Mouse (Mus musculus): ENCODE data around the gene Stk17b. TPM values are rescaled to one million over a fixed set of nuclear protein-coding genes. Genes with fewer than 3 reads are reported as not detected.
"Not testable (repeated sequence)": the region's sequence is repeated elsewhere in the genome, so short reads cannot be mapped to it uniquely, and the experiment has no call there.

The Stk17b gene
- total RNA-seq, 4 experiments from 2014 or later = 6.3 to 7.3 (median 6.8) TPM

DNA sequence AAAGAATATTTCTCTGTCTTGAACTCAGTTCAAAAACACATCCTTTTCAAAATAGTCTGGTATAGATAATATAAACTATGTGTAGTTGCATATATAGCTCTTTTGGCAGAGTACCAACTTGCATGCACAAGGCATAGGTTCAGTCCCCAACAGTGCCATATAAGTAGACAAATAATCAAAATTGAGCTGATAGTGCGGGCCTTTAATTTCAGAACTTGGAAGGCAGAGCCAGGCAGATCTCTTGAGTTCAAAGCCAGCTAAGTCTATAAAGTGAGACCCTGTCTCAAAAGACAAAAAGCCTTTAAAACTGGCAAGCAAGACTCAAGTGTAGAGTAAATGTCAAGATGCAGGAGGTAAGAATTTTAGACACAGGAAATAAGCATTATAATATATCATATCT is 2.1 kb downstream of the Stk17b start:
- no peak for DNase-seq (ENCODE audit: low spot score in 2 of 2)

DNA sequence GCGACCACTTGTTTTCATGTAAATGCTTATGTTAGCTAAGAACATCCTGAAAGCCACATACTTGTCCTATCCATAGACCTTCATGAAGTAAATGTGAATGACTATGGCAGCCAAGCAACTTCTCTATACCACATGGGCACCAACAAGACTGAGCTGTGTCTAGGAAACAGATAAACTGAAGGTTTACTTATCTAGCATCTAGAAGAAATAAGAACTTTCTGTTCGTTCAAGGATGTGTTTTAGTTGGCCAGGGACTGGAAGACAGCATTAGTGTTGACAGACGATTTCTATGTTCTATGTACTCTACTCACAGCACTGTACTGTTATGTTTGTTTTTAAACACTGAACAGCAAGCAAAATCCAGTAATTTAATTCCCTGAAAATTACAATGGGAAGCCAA is 2.9 kb downstream of the Stk17b start:
- no peak for DNase-seq (ENCODE audit: low spot score in 2 of 2)

DNA sequence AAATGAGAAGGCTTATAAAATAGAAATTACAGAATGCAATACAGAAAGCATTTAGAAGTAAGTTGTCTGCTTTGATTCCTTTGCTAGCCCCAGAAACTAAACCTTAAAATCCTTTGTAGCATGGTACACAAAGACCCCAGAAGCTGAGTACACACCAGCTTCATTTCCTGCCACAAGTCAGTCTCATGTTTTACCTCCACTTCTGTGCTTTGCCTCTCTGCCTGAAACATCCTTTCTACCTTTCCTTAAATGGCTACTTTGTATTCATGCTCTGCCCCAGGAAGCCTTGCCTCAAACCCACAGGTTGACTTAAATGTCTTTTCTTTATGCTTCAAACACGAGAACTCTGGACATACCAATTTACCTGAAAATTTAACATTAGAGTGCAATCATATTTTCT is 3.7 kb downstream of the Stk17b start:
- DNase-seq (ENCODE audit: low spot score in 2 of 2) = no peak

DNA sequence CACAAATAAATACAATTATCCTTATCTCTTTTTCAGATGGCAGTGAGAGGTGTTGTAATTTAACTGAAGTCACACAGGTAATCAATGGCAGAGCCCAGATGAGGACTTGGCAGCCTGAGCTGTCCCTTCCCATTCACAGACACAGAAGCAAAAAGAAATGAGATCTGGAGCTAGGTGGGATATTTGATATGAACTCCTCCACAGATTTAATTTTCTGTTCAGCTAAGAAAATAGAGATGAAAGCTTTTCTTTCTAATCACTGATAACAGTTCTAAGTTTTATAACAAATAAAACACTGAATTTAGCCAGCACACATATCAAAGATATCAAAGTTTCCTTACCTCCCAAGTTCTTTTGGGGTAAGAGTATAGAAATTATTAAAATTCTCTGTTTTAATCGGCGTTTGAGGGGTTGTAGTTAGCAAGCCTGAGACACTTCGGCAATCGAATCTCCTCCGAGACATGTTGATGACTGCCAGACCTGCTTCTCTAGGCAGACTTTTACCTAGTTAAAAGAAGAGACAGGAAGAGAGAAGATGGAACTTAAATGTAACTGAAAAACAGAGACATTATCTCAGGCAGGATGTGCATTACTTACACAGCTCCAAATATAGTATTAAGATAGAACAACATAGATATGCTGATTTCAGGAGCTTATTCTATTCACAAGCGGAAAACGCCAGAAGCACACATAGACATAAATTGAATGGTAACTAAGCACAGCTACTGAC is 8.7 kb downstream of the Stk17b start:
- DNase-seq (ENCODE audit: low spot score in 2 of 2) = no peak

DNA sequence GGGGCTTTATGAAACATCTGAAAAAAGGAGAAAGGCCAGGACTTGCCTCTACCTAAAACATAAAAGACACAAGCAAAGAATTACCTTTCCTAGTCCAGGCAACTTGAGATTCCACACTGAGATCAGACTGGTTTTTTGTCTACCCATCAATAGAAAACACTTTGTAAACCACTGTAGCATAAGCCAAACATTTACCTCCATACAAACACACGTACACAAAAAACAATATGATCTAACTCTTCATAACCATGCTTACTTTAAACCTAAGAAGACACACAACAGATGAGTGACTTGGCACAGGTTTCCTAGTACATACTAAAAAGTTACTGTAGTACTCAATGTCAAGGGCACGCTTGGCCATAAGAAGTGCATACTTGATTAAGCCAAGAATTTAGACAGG is 9.5 kb downstream of the Stk17b start:
- DNase-seq (ENCODE audit: low spot score in 2 of 2) = no peak

DNA sequence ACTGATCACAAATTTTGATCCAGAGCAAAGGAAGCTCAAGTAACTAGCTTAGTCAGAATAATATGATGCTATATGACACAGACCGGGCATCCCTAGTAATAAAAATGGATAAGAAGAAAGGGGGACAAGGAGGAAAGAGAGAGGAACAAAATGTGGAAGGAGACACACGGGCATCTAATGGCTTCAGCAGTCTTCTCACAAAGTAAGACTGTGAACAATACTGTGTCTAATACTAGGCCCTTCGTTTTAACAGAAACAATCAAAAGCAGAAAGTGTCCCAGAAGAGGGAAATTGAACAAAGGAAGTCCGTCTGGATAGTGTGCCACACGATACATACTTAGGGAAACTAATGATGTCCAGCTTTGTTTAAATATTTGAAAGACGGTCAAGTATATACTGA is 10.0 kb downstream of the Stk17b start:
- DNase-seq (ENCODE audit: low spot score in 2 of 2) = no peak

DNA sequence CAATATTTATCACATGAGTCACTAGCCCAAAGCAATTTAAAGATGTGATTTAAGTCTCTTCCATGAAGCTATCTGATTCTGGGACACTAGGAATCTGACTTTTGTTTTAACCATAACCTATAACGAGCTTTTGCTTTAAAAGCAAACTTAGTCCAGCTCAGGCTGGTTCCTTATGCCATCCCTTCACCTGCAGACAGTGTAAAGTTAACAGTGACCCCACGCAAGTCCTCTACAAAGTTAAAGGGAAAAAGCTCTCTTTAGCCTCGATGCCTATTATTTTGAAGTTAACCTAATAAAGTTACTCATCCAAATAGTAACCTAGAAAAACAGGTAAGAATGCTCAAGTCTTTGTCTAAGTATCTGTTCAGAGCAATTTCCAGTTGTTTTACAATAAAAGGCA is 10.5 kb downstream of the Stk17b start:
- DNase-seq (ENCODE audit: low spot score in 2 of 2) = no peak

DNA sequence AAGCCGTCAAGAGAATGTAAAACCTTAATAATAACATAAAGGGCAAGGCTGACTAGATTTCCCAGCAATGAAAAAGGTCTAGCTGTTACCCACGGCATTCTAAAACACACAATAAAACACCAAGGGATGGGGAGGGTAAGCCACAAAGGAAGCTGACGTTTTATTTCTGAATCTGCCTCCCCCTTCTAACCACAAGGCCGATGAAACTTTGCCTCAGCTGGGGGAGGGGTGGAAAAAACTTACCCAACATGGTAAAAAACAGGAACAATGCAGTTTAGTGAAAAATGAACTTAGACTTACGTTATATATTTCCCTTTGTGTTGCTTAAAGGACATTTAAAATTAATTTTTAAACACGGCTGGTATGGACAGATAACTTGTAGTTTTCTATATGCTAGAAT is 11.0 kb downstream of the Stk17b start:
- DNase-seq (ENCODE audit: low spot score in 2 of 2) = no peak

DNA sequence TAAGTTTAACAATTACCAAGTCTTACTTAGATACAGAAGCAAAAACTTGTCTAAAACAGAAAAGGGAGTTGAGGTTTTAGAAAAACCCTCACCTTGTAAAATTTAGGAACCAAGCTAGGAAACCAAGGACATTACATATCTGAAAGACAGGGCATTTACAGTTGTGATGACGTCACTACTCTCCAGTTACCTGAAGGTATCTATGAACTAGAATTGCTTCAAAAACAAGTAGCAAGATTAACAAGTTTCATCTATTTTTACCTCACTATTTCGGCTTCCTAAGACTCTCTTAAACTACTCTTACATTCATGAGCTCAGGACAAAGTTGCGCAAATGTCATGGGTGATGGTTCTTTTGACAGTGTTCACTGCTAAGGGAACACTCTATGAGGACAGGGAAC is 12.1 kb downstream of the Stk17b start:
- DNase-seq (ENCODE audit: low spot score in 2 of 2) = no peak

DNA sequence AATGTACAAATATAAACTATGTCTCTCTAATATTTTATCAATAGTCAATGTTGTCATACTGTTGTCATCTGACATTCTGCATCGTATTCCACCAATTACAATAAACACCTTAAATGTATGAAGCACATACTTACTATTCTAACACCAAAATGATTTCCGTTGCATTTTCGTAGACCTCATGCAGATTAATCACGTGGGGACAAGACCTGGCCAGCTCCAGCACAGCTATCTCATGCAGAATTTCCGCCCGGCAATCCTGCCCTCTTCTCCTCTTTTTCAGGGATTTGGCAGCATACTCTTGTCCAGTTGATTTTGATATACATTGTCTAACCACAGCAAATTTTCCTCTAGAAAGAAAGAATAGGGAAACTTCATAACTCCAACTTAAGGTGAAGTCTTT is 13.5 kb downstream of the Stk17b start:
- DNase-seq (ENCODE audit: low spot score in 2 of 2) = no peak

DNA sequence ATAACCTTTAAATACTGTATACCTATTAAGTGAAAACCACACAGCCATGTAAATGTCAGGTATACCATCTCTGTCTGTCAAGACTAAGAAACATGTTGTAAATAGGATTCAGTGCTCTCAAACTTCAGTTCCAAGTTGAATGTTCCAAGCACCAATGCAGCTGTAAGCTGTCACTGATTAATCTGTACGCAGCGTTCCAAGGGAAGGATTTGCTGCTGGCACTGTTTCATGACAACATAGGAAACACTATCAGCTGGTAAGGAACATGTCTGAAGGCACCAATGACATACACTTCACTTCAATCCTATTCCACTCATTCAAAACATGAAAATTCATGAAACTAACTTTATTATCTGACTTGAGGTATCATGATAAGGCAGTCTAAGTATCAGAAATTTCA is 18.9 kb downstream of the Stk17b start:
- DNase-seq (ENCODE audit: low spot score in 2 of 2) = no peak

DNA sequence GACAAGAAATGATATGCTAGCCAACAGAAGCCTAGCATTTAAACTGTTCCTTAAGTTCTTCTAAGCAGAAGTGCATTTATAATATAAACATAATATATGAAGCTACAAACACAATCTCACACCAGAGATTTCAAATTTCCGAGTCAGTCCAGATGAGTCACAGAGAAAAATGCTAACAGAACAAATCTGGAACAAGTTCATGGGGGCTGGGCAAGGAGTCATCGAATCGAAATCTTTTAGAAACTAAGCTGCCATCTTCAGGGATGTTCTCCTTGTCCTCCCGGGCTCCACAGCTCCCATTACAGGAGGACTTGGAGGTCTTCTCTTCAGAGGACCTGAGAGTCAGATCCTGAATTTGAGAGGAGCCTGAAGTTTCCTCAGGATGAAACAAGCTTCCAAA is 27.7 kb downstream of the Stk17b start:
- DNase-seq (ENCODE audit: low spot score in 2 of 2) = no peak

DNA sequence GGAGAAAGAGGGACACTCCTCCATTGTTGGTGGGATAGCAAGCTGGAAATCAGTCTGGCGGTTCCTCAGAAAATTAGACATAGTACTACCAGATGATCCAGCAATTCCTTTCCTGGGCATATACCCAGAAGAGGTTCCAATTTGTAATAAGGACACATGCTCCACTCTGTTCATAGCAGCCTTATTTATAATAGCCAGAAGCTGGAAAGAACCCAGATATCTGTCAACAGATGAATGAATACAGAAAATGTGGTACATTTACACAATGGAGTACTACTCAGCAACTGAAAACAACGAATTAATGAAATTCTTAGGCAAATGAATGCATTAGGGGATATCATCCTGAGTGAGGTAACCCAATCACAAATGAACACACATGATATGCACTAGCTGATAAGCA is 31.5 kb downstream of the Stk17b start:
- not testable (repeated sequence) for DNase-seq (ENCODE audit: low spot score in 2 of 2)

DNA sequence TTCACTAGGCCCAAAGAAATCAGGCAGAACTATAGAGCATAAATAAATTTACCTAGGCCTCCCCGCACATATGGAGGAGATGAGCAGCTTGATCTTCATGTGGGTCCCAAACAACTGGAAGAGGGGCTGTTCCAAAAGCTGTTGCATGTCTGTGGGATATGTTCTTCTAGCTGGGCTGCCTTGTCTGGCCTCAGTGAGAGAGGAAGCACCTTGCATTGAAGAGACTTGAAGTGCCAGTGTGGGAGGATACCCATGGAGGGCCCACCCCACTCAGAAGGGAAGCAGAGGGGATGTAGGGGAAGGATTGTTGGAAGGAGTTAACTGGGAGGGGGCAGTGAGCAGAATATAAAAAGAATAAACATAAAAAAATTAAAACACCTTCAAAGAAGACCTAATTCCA is 33.9 kb downstream of the Stk17b start:
- DNase-seq (ENCODE audit: low spot score in 2 of 2) = no peak

DNA sequence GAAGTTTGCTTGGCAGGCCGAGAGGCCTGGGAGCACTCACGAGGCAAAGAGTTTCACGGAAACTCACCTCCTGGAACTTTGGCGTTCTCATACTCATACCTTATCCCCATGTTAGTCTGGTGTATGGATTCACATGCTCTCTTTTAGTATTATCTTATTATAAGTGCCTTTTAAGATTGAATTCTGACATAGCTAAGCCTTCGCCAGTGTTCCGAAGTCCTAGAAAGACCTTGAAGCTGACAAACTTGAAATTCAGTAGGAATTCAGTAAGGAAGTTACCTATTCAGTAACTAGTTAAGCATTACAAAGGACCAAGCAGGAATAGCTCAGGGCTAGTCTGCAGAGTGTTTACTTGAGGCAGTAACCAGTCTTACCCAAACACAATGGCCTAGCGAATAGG is 34.3 kb downstream of the Stk17b start:
- not testable (repeated sequence) for DNase-seq (ENCODE audit: low spot score in 2 of 2)

DNA sequence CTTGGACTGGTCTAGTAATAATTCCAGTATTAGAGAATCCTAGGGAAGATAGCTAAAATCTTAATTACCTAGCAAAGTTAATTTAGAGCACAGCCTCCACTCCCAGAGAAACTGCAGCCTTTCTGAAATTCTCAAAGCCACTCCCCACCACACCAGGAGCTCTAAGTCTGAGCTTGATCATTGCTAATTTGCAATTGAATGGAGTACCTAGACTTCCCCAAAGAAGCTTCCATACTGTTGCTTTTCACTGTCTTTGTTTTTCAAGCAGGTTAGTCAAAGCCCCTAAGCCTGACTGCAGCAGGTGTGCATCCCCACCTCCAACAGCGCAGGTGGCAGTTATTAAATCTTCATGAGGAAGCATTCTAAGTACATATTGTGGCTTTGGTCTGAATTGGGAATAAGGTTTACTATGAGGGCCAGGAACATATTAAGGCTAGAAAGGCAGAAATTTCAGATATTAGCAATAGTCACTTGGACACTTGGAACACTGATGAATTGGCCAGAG is 35.1 kb downstream of the Stk17b start:
- not testable (repeated sequence) for DNase-seq (ENCODE audit: low spot score in 2 of 2)

DNA sequence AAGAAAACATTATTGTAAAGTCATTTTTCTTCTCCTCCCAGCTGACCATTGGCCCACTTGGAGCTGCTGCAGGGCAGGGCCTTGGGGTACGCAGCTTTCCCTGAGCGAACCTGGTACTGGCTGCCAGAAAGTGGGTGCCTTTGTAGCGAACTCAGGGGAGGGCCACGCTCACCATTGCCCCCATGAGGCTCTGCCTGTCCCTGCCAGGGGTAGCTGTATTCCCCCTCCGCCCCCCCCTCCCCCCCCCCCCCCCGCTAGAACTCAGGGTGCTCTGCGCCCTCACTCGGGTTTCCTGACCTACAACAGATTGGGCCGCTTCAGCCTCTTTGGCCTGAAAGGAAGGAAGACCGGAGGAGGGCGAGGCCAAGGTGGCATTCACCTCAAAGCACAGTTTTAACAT is 36.5 kb downstream of the Stk17b start:
- no peak for DNase-seq (ENCODE audit: low spot score in 2 of 2)

DNA sequence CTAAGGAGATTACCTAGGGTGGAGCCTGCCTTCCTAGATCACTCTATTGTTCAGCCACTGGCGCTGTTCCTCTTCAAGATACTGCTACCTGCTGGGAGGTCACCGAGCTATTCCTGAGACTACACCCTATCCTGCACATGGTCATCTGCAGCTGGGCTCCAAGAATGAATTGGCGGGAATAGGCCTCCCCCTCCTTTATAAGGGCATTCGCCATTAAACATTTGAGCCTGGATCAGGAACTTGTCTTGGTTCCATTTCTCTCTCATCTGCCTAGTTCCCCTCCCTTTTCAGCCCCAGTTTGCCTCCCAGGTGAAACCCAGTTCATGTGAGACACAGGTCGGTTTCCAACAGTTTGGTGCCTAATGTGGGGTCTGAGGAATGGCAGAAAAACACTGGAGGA is 39.0 kb downstream of the Stk17b start:
- DNase-seq (ENCODE audit: low spot score in 2 of 2) = no peak

DNA sequence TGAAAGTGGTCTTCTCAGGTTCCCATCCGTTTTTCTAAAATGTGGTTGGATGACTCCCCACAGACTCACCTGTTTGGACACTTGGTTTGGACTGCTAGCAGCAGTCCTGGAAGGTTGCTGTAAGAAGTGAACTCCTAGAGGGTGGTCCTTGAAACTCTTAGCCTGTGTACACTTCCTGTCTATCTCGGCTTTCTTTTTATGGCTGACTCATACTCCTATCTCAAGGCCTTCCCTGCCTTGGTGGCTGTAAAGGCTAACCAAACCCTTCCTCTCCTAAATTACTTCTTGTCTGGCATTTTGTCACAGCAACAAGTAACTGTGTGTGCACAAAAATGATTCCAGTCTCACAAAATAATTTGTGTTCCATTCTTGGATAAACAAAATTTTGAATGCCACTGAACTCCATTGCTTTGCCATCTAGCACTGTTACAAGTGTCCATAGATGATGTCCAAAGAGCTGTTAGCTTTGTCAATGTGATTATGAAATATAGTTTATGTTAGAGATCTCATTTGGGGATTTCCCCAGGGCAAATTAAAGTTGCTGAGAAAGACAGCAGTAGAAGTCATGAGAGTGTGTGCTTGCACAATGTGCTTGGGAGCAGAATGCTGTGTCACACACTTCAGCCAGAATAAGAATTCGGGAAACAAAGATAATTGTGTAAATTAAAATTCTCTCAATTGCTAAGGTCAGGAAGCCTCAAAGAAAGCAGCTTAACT is 43.1 kb downstream of the Stk17b start:
- no peak for DNase-seq (ENCODE audit: low spot score in 2 of 2)

DNA sequence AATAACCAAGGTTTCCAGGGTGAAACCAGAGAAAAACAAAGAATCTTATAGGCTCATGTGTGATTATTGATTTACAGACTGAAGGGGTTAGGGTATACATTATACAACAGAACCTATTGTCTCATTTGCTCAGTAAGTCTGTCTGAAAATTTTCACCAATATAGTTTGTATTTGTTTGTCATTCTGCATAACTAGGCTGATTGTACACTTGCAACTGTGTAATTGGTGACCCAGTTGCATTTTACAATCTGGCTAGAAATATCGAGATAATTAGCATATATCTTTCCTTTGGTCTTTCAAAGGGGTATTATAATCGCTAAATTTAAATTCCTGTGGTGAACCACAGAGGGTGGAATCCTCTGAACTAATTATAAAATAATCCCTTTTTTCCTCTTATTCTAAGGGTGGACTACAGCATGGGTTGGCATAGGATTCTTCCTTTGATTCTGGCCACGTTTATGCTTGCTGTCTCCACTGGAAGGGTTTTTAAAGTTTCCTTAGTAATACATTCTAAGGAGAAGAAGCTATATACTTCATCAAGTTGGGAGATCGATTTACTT is 44.2 kb downstream of the Stk17b start:
- no peak for DNase-seq (ENCODE audit: low spot score in 2 of 2)

DNA sequence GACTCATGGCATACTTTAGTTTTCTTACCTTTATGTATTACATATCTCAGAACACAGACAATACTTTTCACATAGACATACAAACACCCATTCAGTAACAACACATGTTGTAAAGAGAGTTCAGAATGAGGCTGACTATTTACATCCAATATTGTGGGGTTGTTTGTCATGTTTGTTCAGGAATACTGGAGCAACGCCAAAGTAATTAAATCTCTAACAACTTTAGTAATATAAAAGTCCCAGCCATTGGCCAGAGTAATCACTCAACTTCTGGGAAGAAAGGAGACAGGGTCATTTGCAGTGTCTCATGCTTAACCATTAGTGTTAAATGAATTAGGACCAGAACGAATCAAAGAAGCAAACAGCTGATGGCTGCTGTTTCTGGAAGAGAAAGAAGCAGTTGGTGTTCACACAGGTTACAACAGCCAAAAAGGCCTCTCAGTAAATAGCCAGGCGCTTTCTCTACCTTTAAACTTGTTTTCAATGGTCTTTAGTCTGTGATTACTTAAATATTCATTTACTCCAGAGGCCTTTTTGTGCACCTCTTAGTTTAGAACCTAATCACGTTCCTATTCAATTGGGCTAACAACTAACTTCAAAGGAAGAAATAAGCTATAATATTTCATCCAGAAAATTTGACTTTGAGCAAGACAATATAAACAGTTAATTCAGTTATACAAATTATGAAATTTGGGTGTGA is 44.8 kb downstream of the Stk17b start:
- DNase-seq (ENCODE audit: low spot score in 2 of 2) = not testable (repeated sequence)

DNA sequence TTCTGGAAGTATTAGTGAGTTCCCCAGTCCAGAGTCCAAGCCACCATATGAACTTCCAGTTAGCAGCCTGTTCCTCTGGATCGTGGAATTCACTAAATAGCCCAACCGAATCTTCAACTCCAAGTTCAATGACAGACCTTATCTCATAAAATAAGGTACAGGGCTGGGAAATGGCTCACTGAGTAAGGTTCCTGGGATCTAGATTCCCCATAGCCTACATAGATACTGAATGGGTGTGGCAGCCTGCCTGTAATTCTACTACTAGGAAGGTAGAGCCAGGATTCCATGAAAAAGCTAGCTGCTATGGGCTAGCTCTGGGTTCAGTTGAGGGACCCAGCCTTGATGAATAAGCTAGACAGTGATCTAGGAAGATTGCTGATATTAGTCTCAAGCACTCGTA is 48.4 kb downstream of the Stk17b start:
- no peak for DNase-seq (ENCODE audit: low spot score in 2 of 2)
